Mouse (Mus musculus): ENCODE measurements around the gene St5. TPM values are rescaled to one million over a fixed set of nuclear protein-coding genes. Genes with fewer than 3 reads are reported as not detected.

The St5 gene
- polyA plus RNA-seq, 1 experiment from 2014 or later = 43.2 TPM

GRCm38 (mm10) chr7:109731626-109732025 is 28.2 kb upstream of the St5 start, which contains the start of gene Ascl3:
TSS of gene Ascl3 (minus strand) at chr7:109731726.
- no peak within 1 kb of the TSS for H3K4me3 ChIP-seq (ENCODE audit: low read length)
- peaks cover 2% of the 10 kb centered on the region; the same call in 1 of the 2 replicates for H3K4me1 ChIP-seq (ENCODE audit: control insufficient read depth, insufficient read depth, low read length)
- H3K9ac ChIP-seq (ENCODE audit: low read length) = no peak within 1 kb of the TSS
- no peaks in the 10 kb centered on the region for H3K9me3 ChIP-seq (replicated peaks; ENCODE audit: control insufficient read depth, low read length)
- no peak within 1 kb of the TSS for H3K27ac ChIP-seq (ENCODE audit: low read length)
- H3K4me2 ChIP-seq (ENCODE audit: low read depth, low read length) = no peak within 1 kb of the TSS
- peaks cover 17% of the 10 kb centered on the region for H3K36me3 ChIP-seq (ENCODE audit: control insufficient read depth, insufficient read depth)
- no peaks in the 10 kb centered on the region for H3K27me3 ChIP-seq (ENCODE audit: control insufficient read depth, insufficient read depth, low read length)
- ATAC-seq (replicated peaks; ENCODE audit: extremely low read depth, insufficient read depth, low FRiP score) = no peak
- 91% methylated on average over 5 of the region's 5 CpGs for WGBS

- ATAC-seq (replicated peaks; ENCODE audit: extremely low read depth, insufficient read depth, low FRiP score) = no peak
- Histone ChIP-seq H3K36me3 (ENCODE audit: control insufficient read depth, insufficient read depth) (no peaks in the 10 kb centered on the region), H3K27me3 (ENCODE audit: control insufficient read depth, insufficient read depth, low read length) (no peaks in the 10 kb centered on the region), H3K9ac (ENCODE audit: low read length) (no peak within 1 kb of the TSS), H3K4me1 (ENCODE audit: control insufficient read depth, insufficient read depth, low read length) (no peaks in the 10 kb centered on the region; the same call in 1 of the 2 replicates), H3K4me2 (ENCODE audit: low read depth, low read length) (no peak within 1 kb of the TSS), H3K9me3 (replicated peaks; ENCODE audit: control insufficient read depth, low read length) (peaks cover 3% of the 10 kb centered on the region), H3K4me3 (ENCODE audit: low read length) (no peak within 1 kb of the TSS), H3K27ac (ENCODE audit: low read length) (no peak within 1 kb of the TSS)
- WGBS = 86% methylated on average over 5 of the region's 5 CpGs
These were observed 20.3 kb upstream of the St5 start, which contains the start of gene BC051019 for GRCm38 (mm10) chr7:109723697-109724096. TSS of gene BC051019 (minus strand) at chr7:109723850.

GRCm38 (mm10) chr7:109723114-109723513 is 19.7 kb upstream of the St5 start:
- no peak overlapping the region for H3K9ac ChIP-seq (ENCODE audit: low read length)
- no peaks in the 10 kb centered on the region for H3K36me3 ChIP-seq (ENCODE audit: control insufficient read depth, insufficient read depth)
- peaks cover 3% of the 10 kb centered on the region for H3K9me3 ChIP-seq (replicated peaks; ENCODE audit: control insufficient read depth, low read length)
- no peak for ATAC-seq (replicated peaks; ENCODE audit: extremely low read depth, insufficient read depth, low FRiP score)
- H3K27me3 ChIP-seq (ENCODE audit: control insufficient read depth, insufficient read depth, low read length) = no peaks in the 10 kb centered on the region
- WGBS = 93% methylated on average over 8 of the region's 8 CpGs
- H3K4me1 ChIP-seq (ENCODE audit: control insufficient read depth, insufficient read depth, low read length) = no peaks in the 10 kb centered on the region
- H3K4me2 ChIP-seq (ENCODE audit: low read depth, low read length) = no peak overlapping the region
- no peak overlapping the region for H3K4me3 ChIP-seq (ENCODE audit: low read length)
- H3K27ac ChIP-seq (ENCODE audit: low read length) = no peak overlapping the region

GRCm38 (mm10) chr7:109722618-109723017 is 19.2 kb upstream of the St5 start:
- 99% methylated on average over 2 of the region's 2 CpGs for WGBS
- H3K27ac ChIP-seq (ENCODE audit: low read length) = no peak overlapping the region
- peaks cover 3% of the 10 kb centered on the region for H3K9me3 ChIP-seq (replicated peaks; ENCODE audit: control insufficient read depth, low read length)
- no peaks in the 10 kb centered on the region for H3K36me3 ChIP-seq (ENCODE audit: control insufficient read depth, insufficient read depth)
- H3K9ac ChIP-seq (ENCODE audit: low read length) = no peak overlapping the region
- no peak overlapping the region for H3K4me3 ChIP-seq (ENCODE audit: low read length)
- H3K27me3 ChIP-seq (ENCODE audit: control insufficient read depth, insufficient read depth, low read length) = no peaks in the 10 kb centered on the region
- H3K4me2 ChIP-seq (ENCODE audit: low read depth, low read length) = no peak overlapping the region
- no peaks in the 10 kb centered on the region for H3K4me1 ChIP-seq (ENCODE audit: control insufficient read depth, insufficient read depth, low read length)
- ATAC-seq (replicated peaks; ENCODE audit: extremely low read depth, insufficient read depth, low FRiP score) = no peak

GRCm38 (mm10) chr7:109719286-109719685 is 15.9 kb upstream of the St5 start:
- Histone ChIP-seq H3K4me1 (ENCODE audit: control insufficient read depth, insufficient read depth, low read length) (no peaks in the 10 kb centered on the region), H3K4me2 (ENCODE audit: low read depth, low read length) (no peak overlapping the region), H3K27ac (ENCODE audit: low read length) (no peak overlapping the region), H3K27me3 (ENCODE audit: control insufficient read depth, insufficient read depth, low read length) (no peaks in the 10 kb centered on the region), H3K4me3 (ENCODE audit: low read length) (no peak overlapping the region), H3K36me3 (ENCODE audit: control insufficient read depth, insufficient read depth) (no peaks in the 10 kb centered on the region), H3K9ac (ENCODE audit: low read length) (no peak overlapping the region), H3K9me3 (replicated peaks; ENCODE audit: control insufficient read depth, low read length) (peaks cover 3% of the 10 kb centered on the region)
- 59% methylated on average over 9 of the region's 9 CpGs for WGBS
- no peak for ATAC-seq (replicated peaks; ENCODE audit: extremely low read depth, insufficient read depth, low FRiP score)

- H3K27ac ChIP-seq (ENCODE audit: low read length) = no peak overlapping the region
- no peaks in the 10 kb centered on the region for H3K27me3 ChIP-seq (ENCODE audit: control insufficient read depth, insufficient read depth, low read length)
- peaks cover 21% of the 10 kb centered on the region for H3K36me3 ChIP-seq (ENCODE audit: control insufficient read depth, insufficient read depth)
- H3K4me1 ChIP-seq (ENCODE audit: control insufficient read depth, insufficient read depth, low read length) = peaks cover 17% of the 10 kb centered on the region
- no peak for ATAC-seq (replicated peaks; ENCODE audit: extremely low read depth, insufficient read depth, low FRiP score)
- 80% methylated on average over 2 of the region's 2 CpGs for WGBS
- no peak overlapping the region for H3K4me2 ChIP-seq (ENCODE audit: low read depth, low read length)
- H3K9ac ChIP-seq (ENCODE audit: low read length) = no peak overlapping the region
- no peak overlapping the region for H3K4me3 ChIP-seq (ENCODE audit: low read length)
- H3K9me3 ChIP-seq (replicated peaks; ENCODE audit: control insufficient read depth, low read length) = no peaks in the 10 kb centered on the region
These were observed 10.1 kb upstream of the St5 start for GRCm38 (mm10) chr7:109713434-109713982.

GRCm38 (mm10) chr7:109712198-109712597 is 8.8 kb upstream of the St5 start:
- H3K27ac ChIP-seq (ENCODE audit: low read length) = no peak overlapping the region

GRCm38 (mm10) chr7:109710069-109710468 is 6.7 kb upstream of the St5 start:
- WGBS = 21% methylated on average over 1 of the region's 1 CpGs
- Histone ChIP-seq H3K36me3 (ENCODE audit: control insufficient read depth, insufficient read depth) (peaks cover 24% of the 10 kb centered on the region), H3K9me3 (replicated peaks; ENCODE audit: control insufficient read depth, low read length) (no peaks in the 10 kb centered on the region), H3K4me3 (ENCODE audit: low read length) (no peak overlapping the region), H3K9ac (ENCODE audit: low read length) (no peak overlapping the region), H3K27ac (ENCODE audit: low read length) (peak overlapping the region; percentile 88; the same call in 1 of the 2 replicates), H3K4me1 (ENCODE audit: control insufficient read depth, insufficient read depth, low read length) (peaks cover 31% of the 10 kb centered on the region), H3K27me3 (ENCODE audit: control insufficient read depth, insufficient read depth, low read length) (no peaks in the 10 kb centered on the region), H3K4me2 (ENCODE audit: low read depth, low read length) (no peak overlapping the region)
- ATAC-seq (replicated peaks; ENCODE audit: extremely low read depth, insufficient read depth, low FRiP score) = no peak

More at GRCm38 (mm10) chr7:109712198-109712597, 8.8 kb upstream of the St5 start:
- Histone ChIP-seq H3K9ac (ENCODE audit: low read length) (no peak overlapping the region), H3K4me2 (ENCODE audit: low read depth, low read length) (no peak overlapping the region), H3K27me3 (ENCODE audit: control insufficient read depth, insufficient read depth, low read length) (no peaks in the 10 kb centered on the region), H3K4me1 (ENCODE audit: control insufficient read depth, insufficient read depth, low read length) (peaks cover 30% of the 10 kb centered on the region), H3K4me3 (ENCODE audit: low read length) (no peak overlapping the region), H3K36me3 (ENCODE audit: control insufficient read depth, insufficient read depth) (peaks cover 24% of the 10 kb centered on the region), H3K9me3 (replicated peaks; ENCODE audit: control insufficient read depth, low read length) (no peaks in the 10 kb centered on the region)
- WGBS = 84% methylated on average over 7 of the region's 7 CpGs
- ATAC-seq (replicated peaks; ENCODE audit: extremely low read depth, insufficient read depth, low FRiP score) = no peak

- Histone ChIP-seq H3K36me3 (ENCODE audit: control insufficient read depth, insufficient read depth) (peaks cover 24% of the 10 kb centered on the region), H3K9ac (ENCODE audit: low read length) (no peak overlapping the region), H3K9me3 (replicated peaks; ENCODE audit: control insufficient read depth, low read length) (no peaks in the 10 kb centered on the region), H3K27ac (ENCODE audit: low read length) (peak overlapping the region; percentile 88), H3K27me3 (ENCODE audit: control insufficient read depth, insufficient read depth, low read length) (no peaks in the 10 kb centered on the region), H3K4me3 (ENCODE audit: low read length) (no peak overlapping the region), H3K4me2 (ENCODE audit: low read depth, low read length) (peak overlapping the region; percentile 36), H3K4me1 (ENCODE audit: control insufficient read depth, insufficient read depth, low read length) (peaks cover 35% of the 10 kb centered on the region)
- ATAC-seq (replicated peaks; ENCODE audit: extremely low read depth, insufficient read depth, low FRiP score) = peak; percentile 70; the same call in 1 of the 2 replicates
- 18% methylated on average over 3 of the region's 3 CpGs for WGBS
These were observed 5.6 kb upstream of the St5 start for GRCm38 (mm10) chr7:109708961-109709382.

All from heart, embryonic 16.5 days (tissue).